Mouse (Mus musculus): ENCODE measurements around the gene Phldb3. TPM values are rescaled to one million over a fixed set of nuclear protein-coding genes. Genes with fewer than 3 reads are reported as not detected.

The Phldb3 gene
- polyA plus RNA-seq, 1 experiment from 2014 or later, result 0.33 TPM

DNA sequence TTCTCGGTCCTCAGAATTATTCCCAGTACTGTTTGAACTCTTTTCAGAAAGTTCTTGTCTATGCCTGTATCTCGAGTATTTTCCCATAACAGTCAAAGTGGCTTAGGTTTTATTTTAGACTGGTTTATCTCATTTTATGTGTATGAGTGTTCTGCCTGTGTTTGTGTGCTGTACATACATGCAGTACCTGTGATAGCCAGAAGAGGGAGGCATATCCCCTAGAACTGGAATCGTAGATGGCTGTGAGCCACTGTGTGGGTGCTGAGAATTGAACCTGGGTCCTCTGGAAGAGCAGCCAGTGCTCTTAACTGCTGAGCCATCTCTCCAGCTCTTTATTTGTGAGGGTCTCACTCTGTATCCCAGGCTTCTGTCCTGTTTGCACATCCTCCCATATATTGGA, 10.6 kb downstream of the Phldb3 start:
- Histone ChIP-seq H3K9ac (replicated peaks; ENCODE audit: low read depth) (no peak overlapping the region), H3K4me1 (ENCODE audit: insufficient read depth, low read depth, low read length) (no peaks in the 10 kb centered on the region), H3K4me2 (replicated peaks; ENCODE audit: low read depth, low read length) (no peak overlapping the region), H3K36me3 (ENCODE audit: insufficient read depth, low read length) (no peaks in the 10 kb centered on the region; the same call in 1 of the 2 replicates), H3K9me3 (ENCODE audit: low read length) (no peaks in the 10 kb centered on the region), H3K27me3 (replicated peaks; ENCODE audit: insufficient read depth, low read length) (no peaks in the 10 kb centered on the region), H3K27ac (ENCODE audit: low read length) (no peak overlapping the region), H3K4me3 (ENCODE audit: low read depth, low read length) (no peak overlapping the region)
- no peak for ATAC-seq
- WGBS, result 85% methylated on average over 3 of the region's 3 CpGs
- TF ChIP-seq EP300 (IDR thresholded peaks at IDR 0.05) (no peak), CTCF (IDR thresholded peaks at IDR 0.05) (peak; percentile 43)
- DNase-seq (ENCODE audit: low spot score), result no peak

DNA sequence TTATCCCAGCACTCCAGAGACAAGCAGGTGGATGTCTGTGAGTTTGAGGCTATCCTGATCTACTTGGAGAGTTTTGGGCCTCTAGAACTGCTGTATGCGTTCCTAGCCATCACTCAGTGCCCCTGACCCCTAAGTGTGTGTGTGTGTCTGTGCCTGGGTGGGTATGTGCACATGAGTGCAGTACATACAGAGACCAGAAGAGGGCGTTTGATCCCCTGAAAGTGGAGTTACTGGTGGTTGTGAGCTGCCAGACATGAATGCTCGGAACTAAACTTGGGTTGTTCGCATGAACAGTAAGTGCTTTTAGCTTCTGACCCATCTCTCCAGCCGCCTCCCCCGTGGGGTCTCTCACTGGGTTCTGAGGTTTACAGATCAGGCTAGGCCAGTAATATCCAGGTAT, 12.4 kb downstream of the Phldb3 start:
- no peaks in the 10 kb centered on the region; the same call in 1 of the 2 replicates for H3K36me3 ChIP-seq (ENCODE audit: insufficient read depth, low read length)
- H3K9ac ChIP-seq (replicated peaks; ENCODE audit: low read depth), result no peak overlapping the region
- no peak overlapping the region for H3K4me2 ChIP-seq (replicated peaks; ENCODE audit: low read depth, low read length)
- H3K4me3 ChIP-seq (ENCODE audit: low read depth, low read length), result no peak overlapping the region
- 82% methylated on average over 6 of the region's 6 CpGs for WGBS
- H3K9me3 ChIP-seq (ENCODE audit: low read length), result no peaks in the 10 kb centered on the region
- no peak for DNase-seq (ENCODE audit: low spot score)
- no peak for ATAC-seq
- H3K27ac ChIP-seq (ENCODE audit: low read length), result no peak overlapping the region
- no peaks in the 10 kb centered on the region for H3K4me1 ChIP-seq (ENCODE audit: insufficient read depth, low read depth, low read length)
- no peaks in the 10 kb centered on the region for H3K27me3 ChIP-seq (replicated peaks; ENCODE audit: insufficient read depth, low read length)
- TF ChIP-seq EP300 (IDR thresholded peaks at IDR 0.05), result no peak
- no peak for TF ChIP-seq CTCF (IDR thresholded peaks at IDR 0.05)

DNA sequence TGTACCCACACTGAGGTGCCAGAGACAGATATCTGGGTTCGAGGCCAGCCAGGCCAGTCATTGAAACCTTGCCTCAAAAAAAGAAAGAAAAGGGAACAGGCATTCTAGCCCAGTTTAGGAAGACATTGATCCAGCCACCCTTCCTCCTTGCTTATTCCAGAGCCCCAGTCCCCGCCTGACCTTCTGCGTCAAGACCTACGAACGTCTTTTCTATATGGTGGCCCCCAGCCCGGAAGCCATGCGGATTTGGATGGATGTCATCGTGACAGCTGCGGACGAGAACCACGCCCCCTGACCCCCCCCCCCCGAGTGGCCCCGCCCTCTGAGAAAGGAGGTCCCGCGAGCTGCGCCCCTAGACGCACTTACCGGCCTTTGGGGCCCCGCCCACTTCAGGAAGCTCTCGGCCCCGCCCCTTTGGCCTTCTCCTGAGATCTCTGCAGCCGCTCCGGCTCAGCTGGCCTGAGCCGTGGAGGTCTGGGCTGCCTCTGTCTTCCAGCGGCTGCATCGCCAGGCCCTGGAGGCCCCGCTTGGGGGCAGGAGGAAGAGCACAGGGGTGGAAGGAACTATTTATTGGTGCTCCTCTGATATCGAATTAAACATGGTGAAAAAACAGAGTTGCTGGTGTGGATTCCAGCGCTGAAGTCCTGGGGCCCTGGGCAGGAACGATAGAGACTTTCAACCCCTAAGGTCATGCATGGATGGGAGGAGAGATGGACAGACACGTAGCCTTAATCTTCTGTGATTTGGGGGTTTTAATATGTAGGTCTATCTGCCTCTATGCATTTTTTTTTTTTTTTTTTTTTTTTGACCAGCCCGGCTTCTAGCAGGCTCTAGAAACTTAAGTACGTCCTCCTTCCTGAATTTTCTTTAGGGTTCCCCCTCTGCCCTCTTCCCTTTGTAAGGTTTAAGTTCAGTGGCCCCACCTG, 18.4 kb downstream of the Phldb3 start:
- no peaks in the 10 kb centered on the region for H3K4me1 ChIP-seq (ENCODE audit: insufficient read depth, low read depth, low read length)
- no peaks in the 10 kb centered on the region; the same call in 1 of the 2 replicates for H3K36me3 ChIP-seq (ENCODE audit: insufficient read depth, low read length)
- H3K27ac ChIP-seq (ENCODE audit: low read length), result no peak overlapping the region
- H3K4me3 ChIP-seq (ENCODE audit: low read depth, low read length), result 0 out of 2 replicates have a peak overlapping the region, but pooled peaks have one; percentile 2
- TF ChIP-seq EP300 (IDR thresholded peaks at IDR 0.05) (no peak), CTCF (IDR thresholded peaks at IDR 0.05) (no peak; the same call in 1 of the 2 replicates)
- no peaks in the 10 kb centered on the region for H3K9me3 ChIP-seq (ENCODE audit: low read length)
- H3K4me2 ChIP-seq (replicated peaks; ENCODE audit: low read depth, low read length), result peak overlapping the region; percentile 48
- no peaks in the 10 kb centered on the region for H3K27me3 ChIP-seq (replicated peaks; ENCODE audit: insufficient read depth, low read length)
- ATAC-seq (peak; percentile 95), DNase-seq (ENCODE audit: low spot score) (peak; percentile 94)
- 7% methylated on average over 33 of the region's 33 CpGs for WGBS
- no peak overlapping the region for H3K9ac ChIP-seq (replicated peaks; ENCODE audit: low read depth)

GRCm38 (mm10) chr7:24629672-24630071, 19.1 kb downstream of the Phldb3 start:
- DNase-seq (ENCODE audit: low spot score) (no peak), ATAC-seq (no peak)
- H3K27me3 ChIP-seq (replicated peaks; ENCODE audit: insufficient read depth, low read length), result no peaks in the 10 kb centered on the region
- H3K4me2 ChIP-seq (replicated peaks; ENCODE audit: low read depth, low read length), result no peak overlapping the region
- no peak overlapping the region for H3K9ac ChIP-seq (replicated peaks; ENCODE audit: low read depth)
- H3K36me3 ChIP-seq (ENCODE audit: insufficient read depth, low read length), result no peaks in the 10 kb centered on the region
- no peaks in the 10 kb centered on the region for H3K9me3 ChIP-seq (ENCODE audit: low read length)
- no peak overlapping the region for H3K27ac ChIP-seq (ENCODE audit: low read length)
- H3K4me1 ChIP-seq (ENCODE audit: insufficient read depth, low read depth, low read length), result no peaks in the 10 kb centered on the region
- no peak for TF ChIP-seq EP300 (IDR thresholded peaks at IDR 0.05)
- no peak for TF ChIP-seq CTCF (IDR thresholded peaks at IDR 0.05)
- WGBS, result 66% methylated on average over 4 of the region's 4 CpGs
- H3K4me3 ChIP-seq (ENCODE audit: low read depth, low read length), result no peak overlapping the region

DNA sequence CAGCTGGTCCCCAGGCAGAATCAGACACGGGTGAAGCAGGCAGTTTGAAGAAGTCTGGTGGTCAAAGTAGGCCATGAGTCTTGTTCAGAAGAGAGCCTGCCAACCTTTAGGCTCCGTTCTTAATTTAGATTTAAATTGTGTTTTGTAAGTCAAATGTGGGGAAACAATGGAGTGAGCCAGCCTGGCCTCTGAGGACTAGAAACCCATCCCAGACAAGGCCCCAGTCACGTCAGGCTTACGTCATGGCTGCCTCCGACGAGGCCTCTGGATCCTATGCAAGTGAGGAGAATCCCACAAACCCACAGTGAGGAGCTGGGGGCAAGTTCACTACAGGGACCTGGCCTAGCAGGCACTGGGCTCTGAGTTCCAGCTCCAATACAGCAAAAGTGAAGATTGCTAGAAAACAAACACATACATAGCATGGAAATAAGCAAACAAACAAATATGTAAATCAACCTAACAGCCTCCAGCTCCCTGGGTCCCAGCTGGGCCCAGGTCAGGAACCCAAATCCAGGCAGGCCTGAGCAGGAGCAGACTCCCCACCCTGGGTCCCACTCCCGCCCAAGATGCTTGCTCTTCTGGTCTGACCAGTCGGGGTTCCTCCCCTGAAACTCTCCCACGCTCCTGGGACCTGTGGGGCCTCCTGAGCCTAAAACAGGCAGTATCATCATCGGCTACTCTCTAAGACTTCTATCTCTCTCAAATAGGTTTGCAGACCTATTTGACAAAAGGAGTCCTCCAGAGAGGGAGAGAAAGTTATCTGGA, 19.7 kb downstream of the Phldb3 start:
- H3K27me3 ChIP-seq (replicated peaks; ENCODE audit: insufficient read depth, low read length), result no peaks in the 10 kb centered on the region
- H3K4me1 ChIP-seq (ENCODE audit: insufficient read depth, low read depth, low read length), result no peaks in the 10 kb centered on the region
- no peak overlapping the region for H3K27ac ChIP-seq (ENCODE audit: low read length)
- H3K36me3 ChIP-seq (ENCODE audit: insufficient read depth, low read length), result no peaks in the 10 kb centered on the region
- TF ChIP-seq CTCF (IDR thresholded peaks at IDR 0.05), result no peak
- TF ChIP-seq EP300 (IDR thresholded peaks at IDR 0.05), result no peak
- no peak overlapping the region for H3K4me3 ChIP-seq (ENCODE audit: low read depth, low read length)
- no peaks in the 10 kb centered on the region for H3K9me3 ChIP-seq (ENCODE audit: low read length)
- H3K9ac ChIP-seq (replicated peaks; ENCODE audit: low read depth), result no peak overlapping the region
- ATAC-seq (no peak), DNase-seq (ENCODE audit: low spot score) (no peak)
- no peak overlapping the region for H3K4me2 ChIP-seq (replicated peaks; ENCODE audit: low read depth, low read length)
- WGBS, result 74% methylated on average over 10 of the region's 10 CpGs

DNA sequence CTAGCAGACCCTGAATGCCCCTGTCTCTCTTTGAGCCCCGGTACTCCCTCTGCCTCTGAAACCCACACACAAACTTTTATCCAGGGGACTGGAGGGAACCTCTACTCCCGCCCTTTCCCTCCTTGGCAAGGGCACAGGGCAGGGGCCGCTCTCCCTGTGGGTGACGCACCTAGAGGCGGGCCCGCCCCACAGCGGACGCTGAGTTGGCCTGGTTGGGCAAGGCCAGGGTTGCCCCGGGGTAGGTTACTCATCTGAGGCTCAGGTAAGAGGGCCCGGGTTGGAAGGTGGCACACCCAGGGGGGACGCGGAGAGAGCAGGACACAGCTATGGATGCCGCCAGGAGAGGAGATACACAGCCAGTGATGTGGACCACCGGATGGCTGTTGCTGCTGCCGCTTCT, 25.7 kb downstream of the Phldb3 start, which contains the start of gene Lypd3:
Lypd3 (plus strand) TSS at position 287 of the 400 bp plus-strand sequence.
- Histone ChIP-seq H3K9me3 (ENCODE audit: low read length) (no peaks in the 10 kb centered on the region), H3K27ac (ENCODE audit: low read length) (no peak within 1 kb of the TSS), H3K4me2 (replicated peaks; ENCODE audit: low read depth, low read length) (no peak within 1 kb of the TSS), H3K4me1 (ENCODE audit: insufficient read depth, low read depth, low read length) (no peaks in the 10 kb centered on the region), H3K9ac (replicated peaks; ENCODE audit: low read depth) (no peak within 1 kb of the TSS), H3K36me3 (ENCODE audit: insufficient read depth, low read length) (no peaks in the 10 kb centered on the region), H3K27me3 (replicated peaks; ENCODE audit: insufficient read depth, low read length) (0 out of 2 replicates have a peak, but pooled peaks cover 7% of the 10 kb centered on the region), H3K4me3 (ENCODE audit: low read depth, low read length) (no peak within 1 kb of the TSS)
- TF ChIP-seq EP300 (IDR thresholded peaks at IDR 0.05) (no peak), CTCF (IDR thresholded peaks at IDR 0.05) (no peak)
- ATAC-seq (no peak), DNase-seq (ENCODE audit: low spot score) (no peak)
- 25% methylated on average over 15 of the region's 15 CpGs for WGBS

Data from lung, postnatal 0 days (tissue).